Mouse (Mus musculus) embryonic facial prominence, embryonic 10.5 days (tissue): ENCODE data around the gene S1pr5. TPM values are rescaled to one million over a fixed set of nuclear protein-coding genes. Genes with fewer than 3 reads are reported as not detected.
"Not testable (repeated sequence)": the region's sequence is repeated elsewhere in the genome, so short reads cannot be mapped to it uniquely, and the experiment has no call there.

Experiments
- DNase-seq: peaks from one replicate; pipeline ENCODE4 v3.0.0-alpha.2; 2017; ENCODE audit warnings: low spot score
- H3K27ac ChIP-seq: fragments of 300-500 bp; sonication (generic); replicated peaks from 2 replicates; pipeline ENCODE4 v1.5.1; 2016; ENCODE audit warnings: mild to moderate bottlenecking
- H3K27me3 ChIP-seq: fragments of 300-500 bp; sonication (generic); replicated peaks from 2 replicates; pipeline ENCODE4 v1.6.1; 2016; ENCODE audit warnings: low read depth, mild to moderate bottlenecking; ENCODE audit not compliant: poor library complexity, severe bottlenecking
- H3K36me3 ChIP-seq: fragments of 300-500 bp; sonication (generic); replicated peaks from 2 replicates; pipeline ENCODE4 v1.6.1; 2016; ENCODE audit warnings: mild to moderate bottlenecking, moderate library complexity
- H3K4me1 ChIP-seq: fragments of 300-500 bp; sonication (generic); 2 replicates; pipeline ENCODE4 v1.6.1; 2016
- H3K4me3 ChIP-seq: fragments of 300-500 bp; sonication (generic); 2 replicates; pipeline ENCODE4 v1.5.1; 2016; ENCODE audit warnings: mild to moderate bottlenecking, moderate library complexity
- H3K9me3 ChIP-seq: fragments of 300-500 bp; sonication (generic); 2 replicates; pipeline ENCODE4 v1.6.1; 2016; ENCODE audit warnings: mild to moderate bottlenecking
- WGBS: fragments of 180-500 bp; shearing (Covaris S2); methylation state at CpG from one replicate; pipeline ENCODE4 v1.1.7; 2016; 5-methylcytosine and 5-hydroxymethylcytosine counted together
- polyA plus RNA-seq: library from polyadenylated mRNA; unstranded; fragments of >200 nt; fragmentation: Nextera tagmentation; extraction: Ambion mirVana; gene quantifications from 2 replicates; pipeline ENCODE4 v1.2.1, GENCODE M21; 2016

S1pr5 gene
- 0.22 TPM in 1 of 2 replicates, not detected in the other for polyA plus RNA-seq

DNA sequence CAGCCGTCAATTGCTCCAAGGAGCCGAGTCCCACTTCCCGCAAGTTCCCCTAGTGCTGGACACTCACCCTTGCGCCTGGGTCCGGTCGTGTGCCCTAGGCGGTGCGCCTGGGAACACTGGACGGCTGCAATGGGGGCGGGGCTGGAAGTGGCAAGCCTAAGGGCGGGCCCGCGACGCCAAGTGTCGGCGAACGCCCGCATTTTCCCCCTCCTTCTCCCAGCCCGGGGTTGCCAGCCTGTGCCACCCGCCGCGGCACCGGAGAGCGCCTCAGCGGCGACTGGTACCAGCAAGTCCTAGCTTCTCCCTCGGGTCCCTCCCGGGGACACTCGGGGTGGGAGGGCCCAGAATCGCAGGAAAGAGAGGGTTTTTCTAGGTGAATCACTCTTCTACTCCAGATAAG is at the start of gene S1pr5:
S1pr5 (minus strand) TSS at position 118 of the 400 bp plus-strand sequence.
- Histone ChIP-seq H3K36me3 (no peaks in the 10 kb centered on the region), H3K4me3 (peak within 1 kb of the TSS; percentile 43), H3K27me3 (peaks cover 99% of the 10 kb centered on the region), H3K9me3 (no peaks in the 10 kb centered on the region; the same call in 1 of the 2 replicates), H3K4me1 (peaks cover 37% of the 10 kb centered on the region), H3K27ac (no peak within 1 kb of the TSS)
- peak; percentile 49 for DNase-seq
- under 1% methylated on average over 30 of the region's 30 CpGs for WGBS

DNA sequence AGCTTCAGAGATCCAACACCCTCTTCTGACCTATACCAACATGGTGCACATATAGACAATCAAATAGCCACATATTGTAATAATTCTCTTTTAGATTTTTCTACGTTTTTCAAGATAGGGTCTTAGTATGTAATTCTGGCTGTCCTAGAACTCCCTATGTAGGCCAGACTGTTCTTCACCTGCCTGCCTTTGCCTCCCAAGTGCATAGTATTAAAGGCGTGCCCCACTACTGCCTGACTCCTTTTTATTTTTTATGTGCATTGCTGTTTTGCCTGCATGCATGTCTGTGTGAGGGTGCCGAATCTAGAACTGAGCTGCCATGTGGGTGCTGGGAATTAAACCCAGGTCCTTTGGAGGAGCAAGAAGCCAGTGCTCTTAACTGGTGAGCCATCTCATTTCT is 44.0 kb upstream of the S1pr5 start:
- DNase-seq, result no peak
- WGBS, result 91% methylated on average over 3 of the region's 3 CpGs
- Histone ChIP-seq H3K4me3 (no peak overlapping the region), H3K4me1 (peaks cover 27% of the 10 kb centered on the region), H3K36me3 (0 out of 2 replicates have a peak, but pooled peaks cover 6% of the 10 kb centered on the region), H3K9me3 (no peaks in the 10 kb centered on the region), H3K27ac (no peak overlapping the region), H3K27me3 (no peaks in the 10 kb centered on the region)

DNA sequence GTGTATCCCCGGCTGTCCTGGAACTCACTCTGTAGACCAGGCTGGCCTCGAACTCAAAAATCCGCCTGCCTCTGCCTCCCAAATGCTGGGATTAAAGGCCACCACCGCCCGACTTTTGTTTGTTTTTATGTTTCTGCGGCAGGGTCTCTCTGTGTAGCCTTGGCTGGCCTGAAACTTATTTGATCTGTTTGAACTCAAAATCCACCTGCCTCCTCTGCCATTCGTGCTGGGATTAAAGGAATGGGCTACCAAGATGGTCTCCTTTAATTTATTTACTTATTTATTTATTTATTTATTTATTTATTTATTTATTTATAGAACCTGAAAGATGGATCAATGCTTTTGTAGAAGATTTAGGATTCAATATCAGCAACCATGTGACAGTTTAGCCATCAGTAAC is 43.6 kb upstream of the S1pr5 start:
- Histone ChIP-seq H3K4me3 (peak overlapping the region; percentile 93), H3K4me1 (peaks cover 31% of the 10 kb centered on the region), H3K27ac (peak overlapping the region; percentile 89)
- not testable (repeated sequence) for H3K9me3 ChIP-seq, H3K36me3 ChIP-seq, H3K27me3 ChIP-seq
- peak; percentile 32 for DNase-seq
- 21% methylated on average over 7 of the region's 7 CpGs for WGBS

DNA sequence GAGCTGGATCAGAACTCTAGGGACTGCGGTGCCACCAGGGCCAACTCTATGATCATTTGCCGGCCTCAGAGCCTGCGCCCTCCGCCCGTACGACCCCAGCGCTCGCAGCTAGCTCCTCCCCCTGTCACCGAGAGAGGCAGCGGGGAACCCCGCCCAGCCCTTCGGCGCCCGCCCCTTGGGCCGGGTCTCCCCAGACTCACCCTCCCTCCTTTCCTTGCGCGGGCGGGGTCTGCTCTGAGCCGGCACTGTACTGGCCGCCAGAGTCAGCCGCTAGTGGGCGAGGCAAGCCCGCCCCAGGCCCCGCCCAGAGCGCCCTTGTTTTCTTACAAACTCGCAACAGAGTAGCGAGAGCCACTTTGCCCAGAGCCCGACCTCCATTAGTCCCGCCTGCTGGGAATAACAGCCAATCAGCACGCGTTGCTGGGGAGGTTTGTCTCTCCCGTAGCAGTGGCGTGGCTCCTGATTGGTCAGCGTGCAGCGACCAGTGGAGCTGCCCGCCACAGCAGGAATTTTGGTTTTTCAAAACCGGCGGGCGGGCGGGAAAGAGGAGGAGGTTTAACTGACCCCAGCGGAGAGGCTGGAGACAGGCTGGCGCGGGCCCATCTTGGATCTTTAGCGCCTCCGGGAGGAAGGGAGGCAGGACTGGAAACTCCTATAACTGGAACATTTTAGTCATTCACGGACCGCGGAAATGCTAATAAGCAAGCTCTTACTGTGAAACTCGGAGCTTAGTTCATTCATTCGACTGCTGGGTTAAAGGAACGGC is 43.0 kb upstream of the S1pr5 start, which contains the start of gene Cdkn2d:
Cdkn2d (minus strand) TSS at position 386 of the 766 bp plus-strand sequence.
- under 1% methylated on average over 51 of the region's 51 CpGs for WGBS
- H3K4me1 ChIP-seq, result peaks cover 37% of the 10 kb centered on the region
- 0 out of 2 replicates have a peak, but pooled peaks cover 6% of the 10 kb centered on the region for H3K36me3 ChIP-seq
- no peaks in the 10 kb centered on the region for H3K9me3 ChIP-seq
- DNase-seq, result peak; percentile 100
- no peaks in the 10 kb centered on the region for H3K27me3 ChIP-seq
- peak within 1 kb of the TSS; percentile 93 for H3K4me3 ChIP-seq
- H3K27ac ChIP-seq, result peak within 1 kb of the TSS; percentile 89

DNA sequence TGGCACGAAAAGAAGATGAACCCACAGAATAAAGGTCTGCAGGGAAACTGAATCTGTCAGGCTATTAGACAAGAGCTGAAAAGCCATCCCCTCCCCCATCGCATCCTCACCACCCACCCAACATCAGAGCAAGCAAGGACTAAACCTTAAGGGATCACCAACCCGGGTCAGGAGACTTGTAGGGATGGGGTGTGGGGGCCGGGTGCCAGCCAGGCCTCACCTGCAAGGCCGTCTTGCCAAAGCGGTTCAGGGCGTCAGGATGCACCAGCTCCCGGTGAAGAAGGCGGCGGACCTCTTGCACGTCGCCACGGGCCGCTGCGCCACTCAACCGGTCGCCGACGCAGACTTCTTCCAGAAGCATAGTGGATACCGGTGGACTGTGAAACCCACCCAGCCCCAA is 42.3 kb upstream of the S1pr5 start:
- Histone ChIP-seq H3K4me3 (peak overlapping the region; percentile 93), H3K36me3 (peaks cover 8% of the 10 kb centered on the region), H3K27ac (peak overlapping the region; percentile 89), H3K4me1 (peaks cover 37% of the 10 kb centered on the region), H3K9me3 (no peaks in the 10 kb centered on the region), H3K27me3 (no peaks in the 10 kb centered on the region)
- under 1% methylated on average over 20 of the region's 20 CpGs for WGBS
- DNase-seq, result no peak

DNA sequence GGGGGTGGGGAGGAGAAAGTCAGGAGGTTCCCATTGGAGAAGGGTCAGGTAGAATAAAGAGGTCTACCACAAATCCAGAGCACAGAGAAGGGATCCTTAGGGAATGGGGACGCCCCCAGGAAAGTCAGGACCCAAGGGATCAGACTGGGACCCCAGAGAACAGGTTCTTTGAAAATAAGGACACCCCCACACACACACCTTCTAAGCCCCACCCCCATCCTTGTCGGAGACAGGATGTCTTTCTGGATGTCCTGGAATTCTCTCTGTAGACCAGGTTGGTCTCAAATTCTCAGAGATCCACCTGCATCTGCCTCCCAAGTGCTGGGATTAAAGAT is 41.1 kb upstream of the S1pr5 start:
- Histone ChIP-seq H3K4me3 (peak overlapping the region; percentile 93), H3K27ac (no peak overlapping the region), H3K9me3 (no peaks in the 10 kb centered on the region), H3K4me1 (peaks cover 37% of the 10 kb centered on the region), H3K36me3 (peaks cover 21% of the 10 kb centered on the region), H3K27me3 (no peaks in the 10 kb centered on the region)
- DNase-seq, result no peak
- 90% methylated on average over 2 of the region's 2 CpGs for WGBS

- peak overlapping the region; percentile 93 for H3K4me3 ChIP-seq
- H3K9me3 ChIP-seq, result no peaks in the 10 kb centered on the region
- H3K27me3 ChIP-seq, result no peaks in the 10 kb centered on the region
- peak overlapping the region; percentile 89 for H3K27ac ChIP-seq
- no peak for DNase-seq
- peaks cover 37% of the 10 kb centered on the region for H3K4me1 ChIP-seq
- H3K36me3 ChIP-seq, result peaks cover 28% of the 10 kb centered on the region
- WGBS, result 82% methylated on average over 13 of the region's 13 CpGs
These were observed 40.4 kb upstream of the S1pr5 start for GRCm38 (mm10) chr9:21288404-21289336.

DNA sequence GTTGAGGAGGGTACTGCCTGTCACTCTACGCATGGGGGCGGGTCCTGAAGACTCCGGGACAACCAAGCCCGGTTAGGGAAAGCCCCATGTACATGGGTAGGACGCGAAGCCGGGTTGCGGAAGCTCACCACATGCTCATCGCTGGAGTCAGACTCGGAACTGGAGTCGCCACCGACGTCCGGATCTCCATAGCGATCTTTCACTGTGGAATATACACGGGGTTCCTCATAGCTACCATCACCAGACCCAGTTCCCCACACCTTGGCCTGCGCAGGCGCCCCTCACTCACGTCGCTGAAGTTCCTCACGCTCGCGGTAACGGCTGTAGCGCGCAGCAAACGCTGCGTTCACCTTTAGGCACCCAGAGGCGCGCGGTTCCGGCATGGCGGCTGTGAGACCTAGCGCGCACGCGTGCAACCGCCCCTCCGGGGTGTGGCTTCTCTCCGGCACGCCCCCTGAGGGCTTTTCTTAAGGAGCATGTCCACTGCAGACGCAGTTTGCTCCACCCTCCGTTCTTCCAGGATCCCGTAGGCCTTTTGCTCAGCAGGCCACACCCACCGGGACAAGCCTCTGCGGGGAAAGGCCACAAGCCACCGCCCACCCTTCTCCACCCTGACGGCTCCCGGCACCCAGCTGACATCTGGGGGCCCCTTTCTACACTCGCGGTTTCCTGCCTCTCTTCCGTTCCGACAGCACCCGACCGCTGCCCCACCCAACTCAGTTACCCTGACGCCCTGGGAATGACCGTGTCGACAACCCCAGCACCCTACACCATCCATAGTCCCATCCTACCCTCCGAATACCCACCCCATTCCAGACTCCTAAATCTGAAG is 39.5 kb upstream of the S1pr5 start, which contains the start of gene Kri1:
Kri1 (minus strand) TSS at position 399 of the 832 bp plus-strand sequence.
- WGBS, result 1% methylated on average over 59 of the region's 59 CpGs

GRCm38 (mm10) chr9:21286753-21287152 is 38.5 kb upstream of the S1pr5 start:
- WGBS, result 69% methylated on average over 3 of the region's 3 CpGs
- DNase-seq, result no peak
- Histone ChIP-seq H3K4me1 (peaks cover 37% of the 10 kb centered on the region), H3K27ac (no peak overlapping the region), H3K9me3 (no peaks in the 10 kb centered on the region), H3K4me3 (peak overlapping the region; percentile 93), H3K27me3 (no peaks in the 10 kb centered on the region), H3K36me3 (peaks cover 44% of the 10 kb centered on the region)

More for the DNA sequence above, 39.5 kb upstream of the S1pr5 start, which contains the start of gene Kri1:
- Histone ChIP-seq H3K27me3 (no peaks in the 10 kb centered on the region), H3K9me3 (no peaks in the 10 kb centered on the region), H3K27ac (peak within 1 kb of the TSS; percentile 89), H3K36me3 (peaks cover 34% of the 10 kb centered on the region), H3K4me1 (peaks cover 37% of the 10 kb centered on the region), H3K4me3 (peak within 1 kb of the TSS; percentile 93)
- DNase-seq, result peak; percentile 97

GRCm38 (mm10) chr9:21283994-21284393 is 35.8 kb upstream of the S1pr5 start:
- Histone ChIP-seq H3K4me1 (peaks cover 22% of the 10 kb centered on the region), H3K27me3 (no peaks in the 10 kb centered on the region), H3K36me3 (peaks cover 68% of the 10 kb centered on the region), H3K9me3 (no peaks in the 10 kb centered on the region), H3K27ac (no peak overlapping the region), H3K4me3 (no peak overlapping the region)
- 80% methylated on average over 3 of the region's 3 CpGs for WGBS
- DNase-seq, result no peak

DNA sequence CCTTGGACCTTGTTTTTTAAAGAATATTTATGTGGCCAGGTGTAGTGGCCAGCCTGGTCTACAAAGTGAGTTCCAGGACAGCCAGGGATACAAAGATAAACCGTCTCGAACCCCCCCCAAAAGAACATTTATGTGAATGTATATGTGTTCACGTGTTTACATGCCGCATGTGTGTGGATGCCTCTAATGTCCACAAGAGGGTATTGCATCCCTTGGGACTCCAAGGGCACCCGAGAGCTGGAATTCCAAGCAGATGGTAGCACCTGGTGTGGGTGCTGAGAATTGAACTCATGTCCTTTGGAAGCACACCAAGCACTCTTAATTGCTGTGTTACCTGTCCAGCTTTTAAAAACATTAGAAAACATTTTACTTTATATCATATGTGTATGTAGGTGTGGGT is 35.3 kb upstream of the S1pr5 start:
- H3K9me3 ChIP-seq, result no peaks in the 10 kb centered on the region
- no peak overlapping the region for H3K27ac ChIP-seq
- WGBS, result 90% methylated on average over 5 of the region's 5 CpGs
- H3K4me3 ChIP-seq, result no peak overlapping the region
- DNase-seq, result no peak
- peaks cover 69% of the 10 kb centered on the region for H3K36me3 ChIP-seq
- peaks cover 18% of the 10 kb centered on the region for H3K4me1 ChIP-seq
- no peaks in the 10 kb centered on the region for H3K27me3 ChIP-seq

- Histone ChIP-seq H3K4me1 (no peaks in the 10 kb centered on the region), H3K27ac (no peak overlapping the region), H3K9me3 (no peaks in the 10 kb centered on the region), H3K36me3 (peaks cover 100% of the 10 kb centered on the region), H3K27me3 (no peaks in the 10 kb centered on the region), H3K4me3 (no peak overlapping the region)
- WGBS, result 95% methylated on average over 5 of the region's 5 CpGs
- no peak for DNase-seq
These were observed 29.5 kb upstream of the S1pr5 start for GRCm38 (mm10) chr9:21277776-21278175.
